Mouse (Mus musculus) heart, embryonic 16.5 days (tissue): Measurements from ENCODE around the gene Gm595. TPM values are rescaled to one million over a fixed set of nuclear protein-coding genes. Genes with fewer than 3 reads are reported as not detected.

Source experiments
- polyA plus RNA-seq: library from polyadenylated mRNA; unstranded; fragments of >200 nt; fragmentation: Nextera tagmentation; extraction: Ambion mirVana; gene quantifications from 2 replicates; pipeline ENCODE4 v1.2.1, GENCODE M21; 2015

Gm595 gene
- polyA plus RNA-seq, 1 experiment from 2014 or later: not detected

Other genes with a start within 250 kb of the Gm595 start
- gene Gpr119, start 203.2 kb downstream of the Gm595 start, polyA plus RNA-seq: not detected in 2 replicates
- gene Rbmx2, start 182.7 kb downstream of the Gm595 start, polyA plus RNA-seq: 15.3 and 16.1 TPM in 2 replicates